Mouse (Mus musculus) embryonic facial prominence, embryonic 15.5 days (tissue): ENCODE results near the gene Rap1a. TPM values are rescaled to one million over a fixed set of nuclear protein-coding genes. Genes with fewer than 3 reads are reported as not detected.

Source experiments
- ATAC-seq: fragments of 200-750 bp; cut with Nextera tagmentation; 2 replicates; pipeline ENCODE4 v1.8.0; 2017; ENCODE audit warnings: low read depth, moderate TSS enrichment; ENCODE audit not compliant: insufficient number of reproducible peaks, low FRiP score, low TSS enrichment
- H3K27ac ChIP-seq: fragments of 300-500 bp; sonication (generic); replicated peaks from 2 replicates; pipeline ENCODE4 v1.5.1; 2015; ENCODE audit warnings: mild to moderate bottlenecking, inconsistent platforms
- H3K27me3 ChIP-seq: fragments of 300-500 bp; sonication (generic); 2 replicates; pipeline ENCODE4 v1.6.1; 2015; ENCODE audit warnings: inconsistent platforms
- H3K36me3 ChIP-seq: fragments of 300-500 bp; sonication (generic); 2 replicates; pipeline ENCODE4 v1.6.1; 2015; ENCODE audit warnings: mild to moderate bottlenecking, inconsistent platforms
- H3K4me1 ChIP-seq: fragments of 300-500 bp; sonication (generic); 2 replicates; pipeline ENCODE4 v1.6.1; 2015; ENCODE audit warnings: inconsistent platforms
- H3K4me2 ChIP-seq: fragments of 300-500 bp; sonication (generic); replicated peaks from 2 replicates; pipeline ENCODE4 v1.6.1; 2015; ENCODE audit warnings: mild to moderate bottlenecking, inconsistent platforms
- H3K4me3 ChIP-seq: fragments of 300-500 bp; sonication (generic); replicated peaks from 2 replicates; pipeline ENCODE4 v1.5.1; 2015; ENCODE audit warnings: mild to moderate bottlenecking, inconsistent platforms
- H3K9ac ChIP-seq: fragments of 300-500 bp; sonication (generic); 2 replicates; pipeline ENCODE4 v1.6.1; 2015; ENCODE audit warnings: inconsistent platforms
- H3K9me3 ChIP-seq: fragments of 300-500 bp; sonication (generic); replicated peaks from 2 replicates; pipeline ENCODE4 v1.6.1; 2016; ENCODE audit warnings: inconsistent platforms
- WGBS: fragments of 180-500 bp; shearing (Covaris S2); methylation state at CpG from one replicate; pipeline ENCODE4 v1.1.7; 2015; 5-methylcytosine and 5-hydroxymethylcytosine counted together
- polyA plus RNA-seq: library from polyadenylated mRNA; unstranded; fragments of >200 nt; fragmentation: Nextera tagmentation; extraction: Ambion mirVana; gene quantifications from 2 replicates; pipeline ENCODE4 v1.2.1, GENCODE M21; 2015

Rap1a gene
- polyA plus RNA-seq, 1 experiment from 2014 or later: 95.4 TPM

GRCm38 (mm10) chr3:105686394-105687323 lies 114.5 kb downstream of the Rap1a start:
- H3K9me3 ChIP-seq: no peaks in the 10 kb centered on the region
- H3K9ac ChIP-seq: peak overlapping the region; percentile 93
- peaks cover 8% of the 10 kb centered on the region for H3K4me1 ChIP-seq
- peak; percentile 70 for ATAC-seq
- peak overlapping the region; percentile 82 for H3K27ac ChIP-seq
- H3K27me3 ChIP-seq: no peaks in the 10 kb centered on the region
- peaks cover 23% of the 10 kb centered on the region for H3K36me3 ChIP-seq
- peak overlapping the region; percentile 66 for H3K4me2 ChIP-seq
- peak overlapping the region; percentile 95 for H3K4me3 ChIP-seq
- 7% methylated on average over 60 of the region's 60 CpGs for WGBS

- Histone ChIP-seq H3K9me3 (no peaks in the 10 kb centered on the region), H3K27me3 (no peaks in the 10 kb centered on the region), H3K4me3 (no peak overlapping the region), H3K9ac (no peak overlapping the region), H3K4me2 (no peak overlapping the region), H3K4me1 (no peaks in the 10 kb centered on the region), H3K27ac (no peak overlapping the region), H3K36me3 (peaks cover 47% of the 10 kb centered on the region)
- WGBS: 90% methylated on average over 7 of the region's 7 CpGs
- no peak for ATAC-seq
These were observed 120.8 kb downstream of the Rap1a start for GRCm38 (mm10) chr3:105680346-105680745.

Other genes starting within 250 kb of the Rap1a start
- 30.6 and 32.6 TPM in 2 replicates for gene Ddx20, start 113.8 kb downstream of the Rap1a start, polyA plus RNA-seq
- gene Inka2, start 96.7 kb downstream of the Rap1a start, polyA plus RNA-seq: 5.2 and 6.7 TPM in 2 replicates
- gene Adora3, start 69.5 kb upstream of the Rap1a start, polyA plus RNA-seq: 3.5 and 4.1 TPM in 2 replicates
- gene Tmigd3, start 69.6 kb upstream of the Rap1a start, polyA plus RNA-seq: 0.27 and 0.34 TPM in 2 replicates
- gene I830077J02Rik, start 131.3 kb upstream of the Rap1a start, polyA plus RNA-seq: 0.56 and 1.4 TPM in 2 replicates
- gene Wdr77, start 158.0 kb upstream of the Rap1a start, polyA plus RNA-seq: 110 and 122 TPM in 2 replicates
- 380 and 404 TPM in 2 replicates for gene Atp5f1, start 158.8 kb upstream of the Rap1a start, polyA plus RNA-seq
- gene Ovgp1, start 172.4 kb upstream of the Rap1a start, polyA plus RNA-seq: 0.92 and 1.5 TPM in 2 replicates
- 17.7 and 35.0 TPM in 2 replicates for gene Pifo, start 213.3 kb upstream of the Rap1a start, polyA plus RNA-seq
- 0.16 TPM in 1 of 2 replicates, not detected in the other for gene Chil5, start 231.5 kb upstream of the Rap1a start, polyA plus RNA-seq